Mouse (Mus musculus) MEL (cell line): ENCODE measurements around the gene Ppp1r18. TPM values are rescaled to one million over a fixed set of nuclear protein-coding genes. Genes with fewer than 3 reads are reported as not detected.

ENCODE experiments used
- DNase-seq: peaks from one replicate; pipeline ENCODE4 v3.0.0; 2011; ENCODE audit warnings: low read depth, low spot score
- H3K27ac ChIP-seq: 2 replicates; pipeline ENCODE4 v1.5.1; 2012; ENCODE audit warnings: low read depth, mild to moderate bottlenecking, control low read depth, low read length, moderate library complexity; ENCODE audit not compliant: control insufficient read depth
- H3K27me3 ChIP-seq, 2 experiments: fragments of 150-350 bp in 1 of 2; sonication (generic) in 1 of 2; 2 replicates each; pipeline ENCODE4 v1.6.1; 2012; ENCODE audit warnings: low read length in 2 of 2, mild to moderate bottlenecking in 2 of 2, improper control_type of control experiment in 1 of 2, moderate library complexity in 1 of 2; ENCODE audit not compliant: insufficient read depth in 2 of 2, control insufficient read depth in 1 of 2
- H3K36me3 ChIP-seq, 2 experiments: 2 replicates each; pipeline ENCODE4 v1.6.1; 2012 to 2014; ENCODE audit warnings: low read length in 2 of 2, improper control_type of control experiment in 1 of 2, inconsistent platforms in 1 of 2, mild to moderate bottlenecking in 1 of 2; ENCODE audit not compliant: insufficient read depth in 2 of 2, control insufficient read depth in 1 of 2
- H3K4me1 ChIP-seq, 2 experiments: fragments of 150-350 bp in 1 of 2; sonication (generic) in 1 of 2; 2 replicates each; pipeline ENCODE4 v1.6.1; 2012; ENCODE audit warnings: low read length in 2 of 2, improper control_type of control experiment in 1 of 2, mild to moderate bottlenecking in 1 of 2; ENCODE audit not compliant: insufficient read depth in 2 of 2, control insufficient read depth in 1 of 2
- H3K4me3 ChIP-seq, 2 experiments: fragments of 150-350 bp in 1 of 2; sonication (generic) in 1 of 2; 2 replicates each; pipeline ENCODE4 v1.5.1; 2012; ENCODE audit warnings: low read depth in 2 of 2, low read length in 2 of 2, mild to moderate bottlenecking in 2 of 2, moderate library complexity in 2 of 2, control low read depth in 1 of 2, improper control_type of control experiment in 1 of 2; ENCODE audit not compliant: control insufficient read depth in 1 of 2, insufficient read depth in 1 of 2
- H3K79me2 ChIP-seq: 2 replicates; pipeline ENCODE4 v1.6.1; 2012; ENCODE audit warnings: mild to moderate bottlenecking, low read length, moderate library complexity; ENCODE audit not compliant: control insufficient read depth, poor library complexity, insufficient read depth
- H3K9ac ChIP-seq: 2 replicates; pipeline ENCODE4 v1.6.1; 2012; ENCODE audit warnings: low read depth, mild to moderate bottlenecking, control low read depth, low read length, moderate library complexity; ENCODE audit not compliant: control insufficient read depth, poor library complexity, severe bottlenecking
- H3K9me3 ChIP-seq: fragments of 150-350 bp; sonication (generic); replicated peaks from 2 replicates; pipeline ENCODE4 v1.6.1; 2012; ENCODE audit warnings: mild to moderate bottlenecking, low read length, improper control_type of control experiment, moderate library complexity; ENCODE audit not compliant: insufficient read depth
- BHLHE40 ChIP-seq: IDR thresholded peaks from 2 replicates; pipeline ENCODE4 v1.6.1; 2012; ENCODE audit warnings: low read depth, mild to moderate bottlenecking, inconsistent platforms, low read length, improper control_type of control experiment, borderline replicate concordance
- CHD1 ChIP-seq: IDR thresholded peaks from 2 replicates; pipeline ENCODE4 v1.6.1; 2012; ENCODE audit warnings: low read depth, mild to moderate bottlenecking, inconsistent platforms, low read length, improper control_type of control experiment
- CHD2 ChIP-seq: IDR thresholded peaks from 2 replicates; pipeline ENCODE4 v1.6.1; 2011; ENCODE audit warnings: low read length, improper control_type of control experiment
- E2F4 ChIP-seq: IDR thresholded peaks from 2 replicates; pipeline ENCODE4 v1.6.1; 2011; ENCODE audit warnings: low read depth, low read length, improper control_type of control experiment, borderline replicate concordance
- ELF1 ChIP-seq: IDR thresholded peaks from 2 replicates; pipeline ENCODE4 v1.6.1; 2014; ENCODE audit warnings: low read depth, mild to moderate bottlenecking, inconsistent platforms, low read length, improper control_type of control experiment, moderate library complexity
- EP300 ChIP-seq, 2 experiments: IDR thresholded peaks; 2 replicates each; pipeline ENCODE4 v1.6.1; 2011; ENCODE audit warnings: improper control_type of control experiment in 2 of 2, low read length in 2 of 2, low read depth in 1 of 2, mild to moderate bottlenecking in 1 of 2
- ETS1 ChIP-seq: IDR thresholded peaks from 2 replicates; pipeline ENCODE4 v1.6.1; 2012; ENCODE audit warnings: low read depth, mild to moderate bottlenecking, inconsistent platforms, low read length, improper control_type of control experiment, moderate library complexity
- GABPA ChIP-seq: IDR thresholded peaks from 2 replicates; pipeline ENCODE4 v1.6.1; 2012; ENCODE audit warnings: low read depth, mild to moderate bottlenecking, inconsistent platforms, low read length, improper control_type of control experiment, moderate library complexity
- GATA1 ChIP-seq: IDR thresholded peaks from 2 replicates; pipeline ENCODE4 v1.6.1; 2011; ENCODE audit warnings: low read depth, low read length, improper control_type of control experiment
- HCFC1 ChIP-seq: IDR thresholded peaks from 2 replicates; pipeline ENCODE4 v1.6.1; 2012; ENCODE audit warnings: low read depth, mild to moderate bottlenecking, inconsistent platforms, low read length, improper control_type of control experiment, moderate library complexity
- JUND ChIP-seq: IDR thresholded peaks from 2 replicates; pipeline ENCODE4 v1.6.1; 2011; ENCODE audit warnings: low read depth, mild to moderate bottlenecking, improper control_type of control experiment, low read length
- KAT2A ChIP-seq: conservative IDR thresholded peaks from 2 replicates; pipeline ENCODE4 v1.6.1; 2012; ENCODE audit warnings: low read depth, low read length, improper control_type of control experiment, inconsistent platforms
- MAFK ChIP-seq: IDR thresholded peaks from 2 replicates; pipeline ENCODE4 v1.6.1; 2011; ENCODE audit warnings: low read depth, mild to moderate bottlenecking, low read length, improper control_type of control experiment, borderline replicate concordance
- MAX ChIP-seq: IDR thresholded peaks from 2 replicates; pipeline ENCODE4 v1.6.1; 2011; ENCODE audit warnings: low read length, improper control_type of control experiment
- MAZ ChIP-seq: IDR thresholded peaks from 2 replicates; pipeline ENCODE4 v1.6.1; 2012; ENCODE audit warnings: low read depth, mild to moderate bottlenecking, inconsistent platforms, low read length, improper control_type of control experiment
- MEF2A ChIP-seq: IDR thresholded peaks from 2 replicates; pipeline ENCODE4 v1.6.1; 2014; ENCODE audit warnings: low read depth, mild to moderate bottlenecking, inconsistent platforms, low read length, improper control_type of control experiment; ENCODE audit not compliant: poor library complexity, insufficient replicate concordance, severe bottlenecking; ENCODE audit errors: extremely low read depth
- MXI1 ChIP-seq: IDR thresholded peaks from 2 replicates; pipeline ENCODE4 v1.6.1; 2011; ENCODE audit warnings: mild to moderate bottlenecking, low read depth, low read length, improper control_type of control experiment
- MYB ChIP-seq: IDR thresholded peaks from 2 replicates; pipeline ENCODE4 v1.6.1; 2011; ENCODE audit warnings: mild to moderate bottlenecking, low read depth, low read length, improper control_type of control experiment
- MYC ChIP-seq: IDR thresholded peaks from 2 replicates; pipeline ENCODE4 v1.6.1; 2011; ENCODE audit warnings: low read depth, mild to moderate bottlenecking, low read length, improper control_type of control experiment, moderate library complexity
- NELFE ChIP-seq: IDR thresholded peaks from 2 replicates; pipeline ENCODE4 v1.6.1; 2011; ENCODE audit warnings: low read depth, low read length, improper control_type of control experiment
- NRF1 ChIP-seq: IDR thresholded peaks from 2 replicates; pipeline ENCODE4 v1.6.1; 2014; ENCODE audit warnings: low read depth, mild to moderate bottlenecking, inconsistent platforms, low read length, improper control_type of control experiment, moderate library complexity; ENCODE audit not compliant: poor library complexity, insufficient read depth, severe bottlenecking
- POLR2A ChIP-seq, 2 experiments: IDR thresholded peaks; 2 replicates each; pipeline ENCODE4 v1.6.1; 2011 to 2012; ENCODE audit warnings: low read length in 2 of 2, mild to moderate bottlenecking in 2 of 2, control low read depth in 1 of 2, improper control_type of control experiment in 1 of 2, low read depth in 1 of 2, moderate library complexity in 1 of 2; ENCODE audit not compliant: control insufficient read depth in 1 of 2, insufficient read depth in 1 of 2, poor library complexity in 1 of 2
- POLR2AphosphoS2 ChIP-seq: IDR thresholded peaks from 2 replicates; pipeline ENCODE4 v1.6.1; 2011; ENCODE audit warnings: low read length, improper control_type of control experiment
- POLR2AphosphoS5 ChIP-seq: IDR thresholded peaks from 2 replicates; pipeline ENCODE4 v1.6.1; 2012; ENCODE audit warnings: low read depth, borderline replicate concordance, mild to moderate bottlenecking, inconsistent platforms, low read length, moderate library complexity, mixed read lengths
- RCOR1 ChIP-seq: IDR thresholded peaks from 2 replicates; pipeline ENCODE4 v1.6.1; 2012; ENCODE audit warnings: low read depth, mild to moderate bottlenecking, inconsistent platforms, low read length, improper control_type of control experiment
- SIN3A ChIP-seq: IDR thresholded peaks from 2 replicates; pipeline ENCODE4 v1.6.1; 2012; ENCODE audit warnings: low read length, improper control_type of control experiment, inconsistent platforms
- SMC3 ChIP-seq: IDR thresholded peaks from 2 replicates; pipeline ENCODE4 v1.6.1; 2011; ENCODE audit warnings: low read depth, low read length, improper control_type of control experiment
- TAL1 ChIP-seq: IDR thresholded peaks from 2 replicates; pipeline ENCODE4 v1.6.1; 2012; ENCODE audit warnings: mild to moderate bottlenecking, inconsistent platforms, low read length, moderate library complexity, mixed read lengths
- TBP ChIP-seq: IDR thresholded peaks from 2 replicates; pipeline ENCODE4 v1.8.0; 2011; ENCODE audit warnings: low read depth, low read length, improper control_type of control experiment
- TCF12 ChIP-seq: IDR thresholded peaks from 2 replicates; pipeline ENCODE4 v1.6.1; 2014; ENCODE audit warnings: low read depth, mild to moderate bottlenecking, inconsistent platforms, low read length, improper control_type of control experiment, moderate library complexity
- UBTF ChIP-seq: IDR thresholded peaks from 2 replicates; pipeline ENCODE4 v1.6.1; 2012; ENCODE audit warnings: low read depth, mild to moderate bottlenecking, inconsistent platforms, low read length, improper control_type of control experiment, moderate library complexity, borderline replicate concordance; ENCODE audit not compliant: insufficient read depth
- USF1 ChIP-seq: IDR thresholded peaks from 2 replicates; pipeline ENCODE4 v1.6.1; 2014; ENCODE audit warnings: low read depth, mild to moderate bottlenecking, inconsistent platforms, low read length, improper control_type of control experiment, moderate library complexity
- USF2 ChIP-seq, 2 experiments: IDR thresholded peaks; 2 replicates each; pipeline ENCODE4 v1.6.1; 2011 to 2012; ENCODE audit warnings: improper control_type of control experiment in 2 of 2, low read length in 2 of 2, borderline replicate concordance in 1 of 2, inconsistent platforms in 1 of 2, low read depth in 1 of 2, mild to moderate bottlenecking in 1 of 2; ENCODE audit not compliant: insufficient read depth in 1 of 2
- ZKSCAN1 ChIP-seq: IDR thresholded peaks from 2 replicates; pipeline ENCODE4 v1.6.1; 2012; ENCODE audit warnings: low read depth, mild to moderate bottlenecking, inconsistent platforms, low read length, improper control_type of control experiment, moderate library complexity
- ZNF384 ChIP-seq: IDR thresholded peaks from 2 replicates; pipeline ENCODE4 v1.6.1; 2012; ENCODE audit warnings: low read depth, mild to moderate bottlenecking, inconsistent platforms, low read length, improper control_type of control experiment
- polyA plus RNA-seq, 2 experiments: library from polyadenylated mRNA; stranded (reverse) in 1 of 2; unstranded in 1 of 2; fragments of >175 nt in 1 of 2; fragments of >200 nt in 1 of 2; gene quantifications; 2 replicates each; pipeline versions ENCODE4 v1.2.1 to v1.2.4; 2012; ENCODE audit warnings: low replicate concordance in 2 of 2, low read depth in 1 of 2; ENCODE audit not compliant: insufficient read length in 2 of 2, insufficient read depth in 1 of 2, missing spikeins in 1 of 2
- total RNA-seq: library from RNA; depleted of rRNA; stranded (reverse); fragments of 300-350 nt; gene quantifications from 2 replicates; pipeline ENCODE4 v1.2.3, GENCODE M21; 2012

Ppp1r18 gene
- total and polyA plus RNA-seq, 3 experiments, result 10.1 to 36.2 TPM; not detected in 1

DNA sequence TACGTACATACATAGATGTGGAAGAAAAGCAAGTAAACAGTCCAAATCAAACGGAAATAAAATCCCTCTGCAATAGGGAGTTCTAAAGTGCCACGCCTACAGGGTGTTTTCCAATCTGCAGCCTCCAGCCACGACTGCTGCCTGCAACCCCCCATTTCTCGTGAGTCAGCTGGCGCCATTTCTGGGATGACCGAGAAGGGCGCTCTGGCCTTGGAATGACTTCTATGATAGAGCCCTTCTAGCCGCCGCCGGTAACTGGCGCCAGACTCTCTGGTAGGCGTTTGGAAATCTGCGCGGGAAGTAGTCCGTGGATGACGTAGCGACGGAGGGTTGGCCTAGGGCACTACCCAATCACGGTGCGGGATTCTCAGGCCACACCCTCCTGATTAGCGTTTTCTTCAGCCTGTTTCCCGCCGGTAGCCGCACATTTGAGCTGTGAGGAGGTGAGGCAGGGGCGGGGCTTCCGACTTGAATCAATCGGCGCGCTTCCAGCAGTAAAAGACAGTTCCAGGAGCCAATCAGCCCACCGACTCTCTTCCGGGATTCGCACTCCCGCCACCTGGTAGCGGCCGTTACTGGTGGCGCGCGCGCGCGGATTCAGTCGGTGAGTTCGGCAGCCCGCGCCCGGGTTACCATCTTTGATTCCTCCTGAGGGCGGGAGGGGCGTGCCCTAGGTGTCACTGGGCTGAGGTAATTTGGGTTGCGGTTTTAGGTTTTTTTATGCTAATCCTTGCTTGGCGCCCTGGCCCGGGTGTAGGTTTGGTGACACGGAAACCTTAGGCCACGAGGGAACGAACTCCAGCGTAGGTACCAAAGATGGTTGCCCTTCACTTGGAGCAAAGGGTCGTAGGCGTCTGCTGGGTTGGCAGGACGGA lies 24.1 kb upstream of the Ppp1r18 start, which contains the start of gene Mdc1:
TSS of gene Mdc1 (plus strand) at position 440 of the 875 bp plus-strand sequence.
- peaks cover 35% of the 10 kb centered on the region for H3K79me2 ChIP-seq
- H3K4me1 ChIP-seq, result peaks cover 0 to 22% of the 10 kb centered on the region in 2 experiments; a peak in 3 of 4 replicates
- TF ChIP-seq USF2 (IDR thresholded peaks at IDR 0.05; ENCODE audit: borderline replicate concordance in 1 of 2, insufficient read depth in 1 of 2, low read depth in 1 of 2, low read length in 2 of 2) (no peak), KAT2A (no peak), JUND (no peak), RCOR1 (no peak), ETS1 (no peak), MEF2A (no peak), ZKSCAN1 (no peak), UBTF (no peak), TBP (peak; percentile 85), SMC3 (no peak), MYB (no peak), POLR2AphosphoS5 (0 out of 2 replicates have a peak, but pooled peaks have one; percentile 32), TAL1 (peak; percentile 64), ZNF384 (no peak), MXI1 (no peak), CHD2 (no peak), CHD1 (no peak), TCF12 (no peak), MYC (no peak), HCFC1 (no peak), NRF1 (no peak), POLR2A (IDR thresholded peaks at IDR 0.05; ENCODE audit: control insufficient read depth in 1 of 2, insufficient read depth in 1 of 2, low read depth in 1 of 2, low read length in 2 of 2, poor library complexity in 1 of 2) (peak; percentile 72 to 73; a peak in 3 of 4 replicates), BHLHE40 (no peak), USF1 (no peak), MAZ (no peak), E2F4 (no peak), POLR2AphosphoS2 (no peak), GABPA (no peak), SIN3A (no peak), MAFK (no peak), GATA1 (peak; percentile 12; the same call in 1 of the 2 replicates), EP300 (IDR thresholded peaks at IDR 0.05; ENCODE audit: low read depth in 1 of 2, low read length in 2 of 2) (no peak), NELFE (no peak), MAX (no peak), ELF1 (no peak)
- peak; percentile 100 for DNase-seq
- no peaks in the 10 kb centered on the region for H3K27me3 ChIP-seq
- H3K27ac ChIP-seq, result peak within 1 kb of the TSS; percentile 98
- peaks cover 0 to 23% of the 10 kb centered on the region in 2 experiments; a peak in 2 of 4 replicates for H3K36me3 ChIP-seq
- H3K9me3 ChIP-seq, result no peaks in the 10 kb centered on the region
- peak within 1 kb of the TSS; percentile 52 to 84 for H3K4me3 ChIP-seq
- peak within 1 kb of the TSS; percentile 86 for H3K9ac ChIP-seq
